Mouse (Mus musculus) hindbrain, embryonic 13.5 days (tissue): ENCODE results near the gene Dnajc10. TPM values are rescaled to one million over a fixed set of nuclear protein-coding genes. Genes with fewer than 3 reads are reported as not detected.
A peak's percentile ranks its signal among the peaks of the same experiment; 100 is the strongest.

Experiments used
- ATAC-seq: fragments of 200-750 bp; cut with Nextera tagmentation; 2 replicates; pipeline ENCODE4 v1.8.0; 2017; ENCODE audit warnings: moderate TSS enrichment; ENCODE audit not compliant: low FRiP score
- H3K27ac ChIP-seq: fragments of 300-500 bp; sonication (generic); 2 replicates; pipeline ENCODE4 v1.5.1; 2015; ENCODE audit warnings: inconsistent platforms, mild to moderate bottlenecking, moderate library complexity
- H3K27me3 ChIP-seq: fragments of 300-500 bp; sonication (generic); 2 replicates; pipeline ENCODE4 v1.6.1; 2015; ENCODE audit warnings: mild to moderate bottlenecking, inconsistent platforms
- H3K36me3 ChIP-seq: fragments of 300-500 bp; sonication (generic); 2 replicates; pipeline ENCODE4 v1.6.1; 2015; ENCODE audit warnings: mild to moderate bottlenecking, inconsistent platforms
- H3K4me1 ChIP-seq: fragments of 300-500 bp; sonication (generic); replicated peaks from 2 replicates; pipeline ENCODE4 v1.6.1; 2015; ENCODE audit warnings: inconsistent platforms
- H3K4me2 ChIP-seq: fragments of 300-500 bp; sonication (generic); 2 replicates; pipeline ENCODE4 v1.6.1; 2015; ENCODE audit warnings: inconsistent platforms, mild to moderate bottlenecking, moderate library complexity
- H3K4me3 ChIP-seq: fragments of 300-500 bp; sonication (generic); 2 replicates; pipeline ENCODE4 v1.5.1; 2015; ENCODE audit warnings: mild to moderate bottlenecking, inconsistent platforms
- H3K9ac ChIP-seq: fragments of 300-500 bp; sonication (generic); 2 replicates; pipeline ENCODE4 v1.6.1; 2015; ENCODE audit warnings: mild to moderate bottlenecking, inconsistent platforms
- H3K9me3 ChIP-seq: fragments of 300-500 bp; sonication (generic); 2 replicates; pipeline ENCODE4 v1.6.1; 2016; ENCODE audit warnings: inconsistent platforms
- WGBS: fragments of 180-500 bp; shearing (Covaris S2); methylation state at CpG from one replicate; pipeline ENCODE4 v1.1.7; 2015; 5-methylcytosine and 5-hydroxymethylcytosine counted together
- polyA plus RNA-seq: library from polyadenylated mRNA; unstranded; fragments of >200 nt; fragmentation: Nextera tagmentation; extraction: Ambion mirVana; gene quantifications from 2 replicates; pipeline ENCODE4 v1.2.1, GENCODE M21; 2015

Dnajc10 gene
- 66.3 TPM in 2 replicates for polyA plus RNA-seq

GRCm38 (mm10) chr2:80315242-80316161 lies at the start of gene Dnajc10:
Dnajc10 (plus strand) TSS chr2:80315466.
- under 1% methylated on average over 70 of the region's 72 CpGs for WGBS
- Histone ChIP-seq H3K27ac (peak within 1 kb of the TSS; percentile 97), H3K9ac (peak within 1 kb of the TSS; percentile 97), H3K4me1 (peaks cover 16% of the 10 kb centered on the region), H3K27me3 (no peaks in the 10 kb centered on the region), H3K36me3 (peaks cover 13% of the 10 kb centered on the region), H3K4me3 (peak within 1 kb of the TSS; percentile 87), H3K9me3 (no peaks in the 10 kb centered on the region), H3K4me2 (peak within 1 kb of the TSS; percentile 68)
- peak; percentile 98 for ATAC-seq

GRCm38 (mm10) chr2:80266894-80267293 lies 48.4 kb upstream of the Dnajc10 start:
- Histone ChIP-seq H3K9ac (no peak overlapping the region), H3K36me3 (no peaks in the 10 kb centered on the region), H3K27me3 (no peaks in the 10 kb centered on the region), H3K9me3 (no peaks in the 10 kb centered on the region), H3K4me2 (peak overlapping the region; percentile 21; the same call in 1 of the 2 replicates), H3K4me3 (no peak overlapping the region), H3K4me1 (no peaks in the 10 kb centered on the region; the same call in 1 of the 2 replicates), H3K27ac (no peak overlapping the region)
- 24% methylated on average over 11 of the region's 11 CpGs for WGBS
- no peak for ATAC-seq

GRCm38 (mm10) chr2:80268053-80268452 lies 47.2 kb upstream of the Dnajc10 start:
- Histone ChIP-seq H3K4me2 (no peak overlapping the region), H3K36me3 (no peaks in the 10 kb centered on the region), H3K9me3 (no peaks in the 10 kb centered on the region), H3K4me3 (no peak overlapping the region), H3K27ac (no peak overlapping the region), H3K9ac (no peak overlapping the region), H3K4me1 (no peaks in the 10 kb centered on the region; the same call in 1 of the 2 replicates), H3K27me3 (no peaks in the 10 kb centered on the region)
- ATAC-seq: no peak
- WGBS: 57% methylated on average over 4 of the region's 4 CpGs

GRCm38 (mm10) chr2:80271431-80271830 lies 43.8 kb upstream of the Dnajc10 start:
- no peaks in the 10 kb centered on the region for H3K9me3 ChIP-seq
- H3K4me3 ChIP-seq: no peak overlapping the region
- ATAC-seq: no peak
- no peak overlapping the region for H3K27ac ChIP-seq
- WGBS: 85% methylated on average over 1 of the region's 1 CpGs
- H3K36me3 ChIP-seq: no peaks in the 10 kb centered on the region
- H3K9ac ChIP-seq: no peak overlapping the region
- no peaks in the 10 kb centered on the region; the same call in 1 of the 2 replicates for H3K4me1 ChIP-seq
- H3K4me2 ChIP-seq: no peak overlapping the region
- H3K27me3 ChIP-seq: no peaks in the 10 kb centered on the region

GRCm38 (mm10) chr2:80273038-80273437 lies 42.2 kb upstream of the Dnajc10 start:
- no peak for ATAC-seq
- Histone ChIP-seq H3K36me3 (no peaks in the 10 kb centered on the region), H3K27me3 (no peaks in the 10 kb centered on the region), H3K4me2 (no peak overlapping the region), H3K9ac (no peak overlapping the region), H3K27ac (no peak overlapping the region), H3K4me1 (no peaks in the 10 kb centered on the region), H3K9me3 (no peaks in the 10 kb centered on the region), H3K4me3 (no peak overlapping the region)
- WGBS: 94% methylated on average over 3 of the region's 3 CpGs

- ATAC-seq: no peak
- no peak overlapping the region for H3K4me3 ChIP-seq
- H3K27ac ChIP-seq: no peak overlapping the region
- H3K4me2 ChIP-seq: no peak overlapping the region
- H3K4me1 ChIP-seq: no peaks in the 10 kb centered on the region
- H3K36me3 ChIP-seq: no peaks in the 10 kb centered on the region
- H3K9ac ChIP-seq: no peak overlapping the region
- no peaks in the 10 kb centered on the region for H3K9me3 ChIP-seq
- 78% methylated on average over 4 of the region's 4 CpGs for WGBS
- H3K27me3 ChIP-seq: no peaks in the 10 kb centered on the region
Measured at GRCm38 (mm10) chr2:80273763-80274162, 41.5 kb upstream of the Dnajc10 start.

GRCm38 (mm10) chr2:80275136-80275535 lies 40.1 kb upstream of the Dnajc10 start:
- H3K36me3 ChIP-seq: no peaks in the 10 kb centered on the region
- H3K4me1 ChIP-seq: no peaks in the 10 kb centered on the region
- H3K27me3 ChIP-seq: no peaks in the 10 kb centered on the region
- no peak overlapping the region for H3K27ac ChIP-seq
- H3K9me3 ChIP-seq: no peaks in the 10 kb centered on the region
- no peak overlapping the region for H3K4me3 ChIP-seq
- whole genome bisulfite sequencing: 53% methylated on average over 2 of the region's 2 CpGs
- H3K9ac ChIP-seq: no peak overlapping the region
- no peak overlapping the region for H3K4me2 ChIP-seq
- no peak for ATAC-seq

GRCm38 (mm10) chr2:80282214-80282613 lies 33.1 kb upstream of the Dnajc10 start:
- no peak overlapping the region for H3K9ac ChIP-seq
- peaks cover 3% of the 10 kb centered on the region; the same call in 1 of the 2 replicates for H3K9me3 ChIP-seq
- H3K4me3 ChIP-seq: no peak overlapping the region
- 89% methylated on average over 2 of the region's 2 CpGs for WGBS
- no peaks in the 10 kb centered on the region for H3K36me3 ChIP-seq
- H3K27me3 ChIP-seq: no peaks in the 10 kb centered on the region
- no peak for ATAC-seq
- H3K4me1 ChIP-seq: no peaks in the 10 kb centered on the region; the same call in 1 of the 2 replicates
- no peak overlapping the region for H3K27ac ChIP-seq
- no peak overlapping the region for H3K4me2 ChIP-seq

GRCm38 (mm10) chr2:80286397-80286796 lies 28.9 kb upstream of the Dnajc10 start:
- ATAC-seq: peak; percentile 54; the same call in 1 of the 2 replicates
- Histone ChIP-seq H3K4me3 (no peak overlapping the region), H3K9me3 (peaks cover 3% of the 10 kb centered on the region; the same call in 1 of the 2 replicates), H3K27ac (no peak overlapping the region), H3K27me3 (no peaks in the 10 kb centered on the region), H3K4me2 (no peak overlapping the region), H3K4me1 (no peaks in the 10 kb centered on the region; the same call in 1 of the 2 replicates), H3K36me3 (no peaks in the 10 kb centered on the region), H3K9ac (no peak overlapping the region)
- WGBS: 71% methylated on average over 4 of the region's 4 CpGs

- no peak within 1 kb of the TSS for H3K4me2 ChIP-seq
- no peak for ATAC-seq
- no peaks in the 10 kb centered on the region for H3K36me3 ChIP-seq
- no peaks in the 10 kb centered on the region for H3K27me3 ChIP-seq
- no peak within 1 kb of the TSS for H3K9ac ChIP-seq
- no peaks in the 10 kb centered on the region for H3K9me3 ChIP-seq
- no peak within 1 kb of the TSS for H3K27ac ChIP-seq
- H3K4me3 ChIP-seq: no peak within 1 kb of the TSS
- 92% methylated on average over 8 of the region's 8 CpGs for WGBS
- H3K4me1 ChIP-seq: no peaks in the 10 kb centered on the region
Measured at GRCm38 (mm10) chr2:80292172-80292571, 23.1 kb upstream of the Dnajc10 start, which contains the start of gene Prdx6b. Prdx6b (plus strand) TSS chr2:80292472.

- Histone ChIP-seq H3K4me2 (no peak overlapping the region), H3K4me3 (no peak overlapping the region), H3K27ac (no peak overlapping the region), H3K4me1 (no peaks in the 10 kb centered on the region), H3K36me3 (no peaks in the 10 kb centered on the region), H3K9me3 (no peaks in the 10 kb centered on the region), H3K27me3 (no peaks in the 10 kb centered on the region), H3K9ac (no peak overlapping the region)
- no peak for ATAC-seq
- 89% methylated on average over 3 of the region's 3 CpGs for WGBS
Measured at GRCm38 (mm10) chr2:80298334-80298733, 16.9 kb upstream of the Dnajc10 start.

- Histone ChIP-seq H3K27me3 (no peaks in the 10 kb centered on the region), H3K4me2 (no peak overlapping the region), H3K36me3 (no peaks in the 10 kb centered on the region), H3K27ac (no peak overlapping the region), H3K4me3 (no peak overlapping the region), H3K9ac (no peak overlapping the region), H3K9me3 (no peaks in the 10 kb centered on the region), H3K4me1 (no peaks in the 10 kb centered on the region)
- no peak for ATAC-seq
- 82% methylated on average over 4 of the region's 4 CpGs for WGBS
Measured at GRCm38 (mm10) chr2:80300806-80301205, 14.5 kb upstream of the Dnajc10 start.
